Mouse (Mus musculus) CH12F3 (cell line): ENCODE measurements at regions not wholly inside any gene's neighbourhood (a gene's known extent, or its start where the extent isn't known, plus 50 kb on each side); places are given as distances from the start of the nearest gene placed in this dataset.

Source experiments
- in situ Hi-C: fragments of 300-500 bp; cut with MboI; formaldehyde crosslinking; loops from 2 replicates; pipeline ENCODE4 v1.14.3; 2020; ENCODE audit warnings: low sequenced_read_pairs

- in situ Hi-C loops = no loop called here
Observed at GRCm38 (mm10) chr4:106101904-106102303, 214.1 kb upstream of the Usp24 start.

- in situ Hi-C loops = no loop called here
Observed at GRCm38 (mm10) chr4:106102451-106102977, 213.5 kb upstream of the Usp24 start.

GRCm38 (mm10) chr4:106103750-106104635 lies 212.0 kb upstream of the Usp24 start:
- in situ Hi-C loops = no loop called here

- in situ Hi-C loops = no loop called here
Observed at GRCm38 (mm10) chr4:106112981-106113380, 203.0 kb upstream of the Usp24 start.

- in situ Hi-C loops = no loop called here
Observed at GRCm38 (mm10) chr4:106113747-106114146, 202.3 kb upstream of the Usp24 start.

GRCm38 (mm10) chr4:106116611-106117010 lies 199.4 kb upstream of the Usp24 start:
- in situ Hi-C loops = no loop called here

GRCm38 (mm10) chr4:106121306-106121705 lies 194.7 kb upstream of the Usp24 start:
- in situ Hi-C loops = no loop called here

- in situ Hi-C loops = no loop called here
Observed at GRCm38 (mm10) chr4:106123038-106123654, 192.9 kb upstream of the Usp24 start.

GRCm38 (mm10) chr4:106127199-106127598 lies 188.8 kb upstream of the Usp24 start:
- in situ Hi-C loops = no loop called here

- in situ Hi-C loops = no loop called here
Observed at GRCm38 (mm10) chr4:106127641-106128040, 188.4 kb upstream of the Usp24 start.

- in situ Hi-C loops = no loop called here
Observed at GRCm38 (mm10) chr4:106129327-106129726, 186.7 kb upstream of the Usp24 start.

GRCm38 (mm10) chr4:106129803-106130202 lies 186.2 kb upstream of the Usp24 start:
- in situ Hi-C loops = no loop called here

- in situ Hi-C loops = no loop called here
Observed at GRCm38 (mm10) chr4:106133746-106134730, 182.0 kb upstream of the Usp24 start.

- in situ Hi-C loops = no loop called here
Observed at GRCm38 (mm10) chr4:106142741-106143140, 173.3 kb upstream of the Usp24 start.

GRCm38 (mm10) chr4:106144351-106145116 lies 171.5 kb upstream of the Usp24 start:
- in situ Hi-C loops = no loop called here

GRCm38 (mm10) chr4:106146919-106147460 lies 169.0 kb upstream of the Usp24 start:
- in situ Hi-C loops = no loop called here

- in situ Hi-C loops = no loop called here
Observed at GRCm38 (mm10) chr4:106148866-106149265, 167.1 kb upstream of the Usp24 start.

GRCm38 (mm10) chr4:106149471-106150048 lies 166.5 kb upstream of the Usp24 start:
- in situ Hi-C loops = no loop called here

- in situ Hi-C loops = no loop called here
Observed at GRCm38 (mm10) chr4:106150775-106151174, 165.2 kb upstream of the Usp24 start.
